Mouse (Mus musculus): ENCODE results near the gene Asic4. TPM values are rescaled to one million over a fixed set of nuclear protein-coding genes. Genes with fewer than 3 reads are reported as not detected.
A peak's percentile ranks its signal among the peaks of the same experiment; 100 is the strongest.

The Asic4 gene
- polyA plus RNA-seq, 1 experiment from 2014 or later, result 0.29 TPM

DNA sequence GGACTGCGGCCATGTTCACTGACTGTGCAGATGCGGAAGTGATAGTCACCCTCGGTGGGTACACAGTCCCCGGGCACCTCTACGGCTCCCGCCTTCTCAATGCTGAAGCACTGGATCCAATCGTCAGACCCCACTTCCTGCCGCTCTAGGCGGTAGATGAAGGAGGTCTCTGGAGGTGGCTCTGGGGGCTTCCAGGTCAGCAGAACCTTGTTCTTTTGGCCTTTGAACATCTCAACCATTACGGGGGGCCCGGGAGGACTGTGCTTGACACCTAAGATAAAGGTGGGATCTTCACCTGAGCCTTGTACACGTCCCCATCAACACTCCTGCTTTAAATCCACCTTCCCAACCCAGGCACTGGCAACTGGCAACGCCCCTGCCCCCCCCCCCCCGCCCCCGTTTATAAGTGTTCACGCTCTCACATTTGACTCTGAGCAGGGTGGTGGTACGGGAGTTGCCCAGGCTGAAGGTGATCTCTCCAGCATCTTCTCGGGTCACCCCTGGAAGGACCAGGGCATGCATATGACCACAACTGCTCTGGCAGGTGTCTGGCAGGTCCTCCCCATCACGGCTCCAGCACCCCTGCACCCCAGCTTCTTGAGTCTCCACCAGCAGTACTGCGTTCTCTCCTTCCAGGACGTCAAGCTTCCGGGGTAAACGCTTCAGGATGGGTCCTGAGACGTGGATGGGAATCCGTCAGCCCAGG is 52.9 kb downstream of the Asic4 start:
- no peak overlapping the region for H3K4me2 ChIP-seq (ENCODE audit: low read depth, low read length)
- H3K9ac ChIP-seq (replicated peaks; ENCODE audit: low read length), result no peak overlapping the region
- ATAC-seq (replicated peaks; ENCODE audit: insufficient number of reproducible peaks, low FRiP score, low TSS enrichment, low read depth) (no peak), DNase-seq (ENCODE audit: low spot score) (no peak)
- no peaks in the 10 kb centered on the region; the same call in 1 of the 2 replicates for H3K4me1 ChIP-seq (ENCODE audit: control insufficient read depth, insufficient read depth, low read length)
- no peaks in the 10 kb centered on the region for H3K9me3 ChIP-seq (replicated peaks; ENCODE audit: control insufficient read depth, low read length)
- no peaks in the 10 kb centered on the region for H3K27me3 ChIP-seq (ENCODE audit: control insufficient read depth, insufficient read depth, low read length)
- 81% methylated on average over 25 of the region's 25 CpGs for WGBS
- no peak overlapping the region for H3K4me3 ChIP-seq (ENCODE audit: low read depth, low read length)
- peaks cover 10% of the 10 kb centered on the region for H3K36me3 ChIP-seq (replicated peaks; ENCODE audit: control insufficient read depth, insufficient read depth, low read depth, low read length)
- H3K27ac ChIP-seq (replicated peaks; ENCODE audit: low read depth, low read length), result no peak overlapping the region

DNA sequence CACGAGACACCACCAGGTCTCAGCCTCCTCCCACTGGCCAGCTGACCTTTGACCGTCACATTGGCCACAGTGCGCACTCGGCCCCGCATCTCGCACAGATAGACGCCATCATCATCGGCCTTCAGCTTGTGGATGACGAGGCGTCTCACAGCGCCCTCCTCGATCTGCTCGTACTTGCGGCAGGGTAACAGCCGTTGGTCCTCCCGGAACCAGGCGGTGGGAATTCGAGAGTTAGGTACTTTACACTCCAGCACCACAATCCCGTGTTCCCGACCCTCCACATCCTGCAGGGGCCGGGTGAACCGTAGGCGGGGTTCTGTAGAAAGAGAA is 53.4 kb downstream of the Asic4 start:
- peaks cover 10% of the 10 kb centered on the region for H3K36me3 ChIP-seq (replicated peaks; ENCODE audit: control insufficient read depth, insufficient read depth, low read depth, low read length)
- no peaks in the 10 kb centered on the region for H3K27me3 ChIP-seq (ENCODE audit: control insufficient read depth, insufficient read depth, low read length)
- no peak overlapping the region for H3K27ac ChIP-seq (replicated peaks; ENCODE audit: low read depth, low read length)
- H3K4me1 ChIP-seq (ENCODE audit: control insufficient read depth, insufficient read depth, low read length), result no peaks in the 10 kb centered on the region; the same call in 1 of the 2 replicates
- H3K9ac ChIP-seq (replicated peaks; ENCODE audit: low read length), result no peak overlapping the region
- no peak for ATAC-seq (replicated peaks; ENCODE audit: insufficient number of reproducible peaks, low FRiP score, low TSS enrichment, low read depth)
- H3K4me2 ChIP-seq (ENCODE audit: low read depth, low read length), result no peak overlapping the region
- DNase-seq (ENCODE audit: low spot score), result no peak
- no peaks in the 10 kb centered on the region for H3K9me3 ChIP-seq (replicated peaks; ENCODE audit: control insufficient read depth, low read length)
- no peak overlapping the region for H3K4me3 ChIP-seq (ENCODE audit: low read depth, low read length)
- 61% methylated on average over 23 of the region's 23 CpGs for WGBS

GRCm38 (mm10) chr1:75504256-75505045 is 54.2 kb downstream of the Asic4 start:
- DNase-seq (ENCODE audit: low spot score) (no peak), ATAC-seq (replicated peaks; ENCODE audit: insufficient number of reproducible peaks, low FRiP score, low TSS enrichment, low read depth) (no peak)
- 62% methylated on average over 9 of the region's 9 CpGs for WGBS
- H3K9ac ChIP-seq (replicated peaks; ENCODE audit: low read length), result no peak overlapping the region
- no peak overlapping the region for H3K27ac ChIP-seq (replicated peaks; ENCODE audit: low read depth, low read length)
- H3K36me3 ChIP-seq (replicated peaks; ENCODE audit: control insufficient read depth, insufficient read depth, low read depth, low read length), result peaks cover 10% of the 10 kb centered on the region
- no peaks in the 10 kb centered on the region for H3K27me3 ChIP-seq (ENCODE audit: control insufficient read depth, insufficient read depth, low read length)
- H3K9me3 ChIP-seq (replicated peaks; ENCODE audit: control insufficient read depth, low read length), result no peaks in the 10 kb centered on the region
- H3K4me3 ChIP-seq (ENCODE audit: low read depth, low read length), result peak overlapping the region; percentile 91
- no peaks in the 10 kb centered on the region; the same call in 1 of the 2 replicates for H3K4me1 ChIP-seq (ENCODE audit: control insufficient read depth, insufficient read depth, low read length)
- peak overlapping the region; percentile 95 for H3K4me2 ChIP-seq (ENCODE audit: low read depth, low read length)

- H3K27ac ChIP-seq (replicated peaks; ENCODE audit: low read depth, low read length), result peak overlapping the region; percentile 96
- H3K9me3 ChIP-seq (replicated peaks; ENCODE audit: control insufficient read depth, low read length), result no peaks in the 10 kb centered on the region
- peak overlapping the region; percentile 95 for H3K4me2 ChIP-seq (ENCODE audit: low read depth, low read length)
- no peaks in the 10 kb centered on the region for H3K27me3 ChIP-seq (ENCODE audit: control insufficient read depth, insufficient read depth, low read length)
- H3K4me3 ChIP-seq (ENCODE audit: low read depth, low read length), result peak overlapping the region; percentile 91
- H3K4me1 ChIP-seq (ENCODE audit: control insufficient read depth, insufficient read depth, low read length), result no peaks in the 10 kb centered on the region; the same call in 1 of the 2 replicates
- ATAC-seq (replicated peaks; ENCODE audit: insufficient number of reproducible peaks, low FRiP score, low TSS enrichment, low read depth), result peak; percentile 40; the same call in 1 of the 2 replicates
- peaks cover 10% of the 10 kb centered on the region for H3K36me3 ChIP-seq (replicated peaks; ENCODE audit: control insufficient read depth, insufficient read depth, low read depth, low read length)
- DNase-seq (ENCODE audit: low spot score), result peak; percentile 72
- H3K9ac ChIP-seq (replicated peaks; ENCODE audit: low read length), result peak overlapping the region; percentile 98
- under 1% methylated on average over 83 of the region's 84 CpGs for WGBS
Measured at GRCm38 (mm10) chr1:75505159-75505955, 55.1 kb downstream of the Asic4 start.

GRCm38 (mm10) chr1:75505956-75506831 is 56.0 kb downstream of the Asic4 start, which contains the start of gene Obsl1:
TSS of gene Obsl1 (minus strand) at chr1:75506452.
- Histone ChIP-seq H3K27me3 (ENCODE audit: control insufficient read depth, insufficient read depth, low read length) (no peaks in the 10 kb centered on the region), H3K36me3 (replicated peaks; ENCODE audit: control insufficient read depth, insufficient read depth, low read depth, low read length) (peaks cover 7% of the 10 kb centered on the region), H3K9ac (replicated peaks; ENCODE audit: low read length) (peak within 1 kb of the TSS; percentile 98), H3K27ac (replicated peaks; ENCODE audit: low read depth, low read length) (peak within 1 kb of the TSS; percentile 96), H3K4me3 (ENCODE audit: low read depth, low read length) (peak within 1 kb of the TSS; percentile 91), H3K9me3 (replicated peaks; ENCODE audit: control insufficient read depth, low read length) (no peaks in the 10 kb centered on the region), H3K4me2 (ENCODE audit: low read depth, low read length) (peak within 1 kb of the TSS; percentile 95), H3K4me1 (ENCODE audit: control insufficient read depth, insufficient read depth, low read length) (no peaks in the 10 kb centered on the region; the same call in 1 of the 2 replicates)
- DNase-seq (ENCODE audit: low spot score) (peak; percentile 92), ATAC-seq (replicated peaks; ENCODE audit: insufficient number of reproducible peaks, low FRiP score, low TSS enrichment, low read depth) (peak; percentile 85)
- WGBS, result under 1% methylated on average over 52 of the region's 65 CpGs

- H3K27me3 ChIP-seq (ENCODE audit: control insufficient read depth, insufficient read depth, low read length), result no peaks in the 10 kb centered on the region
- peak within 1 kb of the TSS; percentile 95 for H3K4me2 ChIP-seq (ENCODE audit: low read depth, low read length)
- peak within 1 kb of the TSS; percentile 91 for H3K4me3 ChIP-seq (ENCODE audit: low read depth, low read length)
- no peaks in the 10 kb centered on the region for H3K36me3 ChIP-seq (replicated peaks; ENCODE audit: control insufficient read depth, insufficient read depth, low read depth, low read length)
- H3K27ac ChIP-seq (replicated peaks; ENCODE audit: low read depth, low read length), result peak within 1 kb of the TSS; percentile 96
- WGBS, result 80% methylated on average over 10 of the region's 10 CpGs
- no peaks in the 10 kb centered on the region for H3K9me3 ChIP-seq (replicated peaks; ENCODE audit: control insufficient read depth, low read length)
- no peaks in the 10 kb centered on the region; the same call in 1 of the 2 replicates for H3K4me1 ChIP-seq (ENCODE audit: control insufficient read depth, insufficient read depth, low read length)
- ATAC-seq (replicated peaks; ENCODE audit: insufficient number of reproducible peaks, low FRiP score, low TSS enrichment, low read depth) (no peak), DNase-seq (ENCODE audit: low spot score) (no peak)
- H3K9ac ChIP-seq (replicated peaks; ENCODE audit: low read length), result peak within 1 kb of the TSS; percentile 98
Measured at GRCm38 (mm10) chr1:75507006-75507405, 56.8 kb downstream of the Asic4 start, which contains the start of gene Inha. TSS of gene Inha (plus strand) at chr1:75507077.

- Histone ChIP-seq H3K4me3 (ENCODE audit: low read depth, low read length) (no peak overlapping the region), H3K36me3 (replicated peaks; ENCODE audit: control insufficient read depth, insufficient read depth, low read depth, low read length) (no peaks in the 10 kb centered on the region), H3K4me1 (ENCODE audit: control insufficient read depth, insufficient read depth, low read length) (no peaks in the 10 kb centered on the region), H3K9ac (replicated peaks; ENCODE audit: low read length) (no peak overlapping the region), H3K27ac (replicated peaks; ENCODE audit: low read depth, low read length) (no peak overlapping the region), H3K27me3 (ENCODE audit: control insufficient read depth, insufficient read depth, low read length) (no peaks in the 10 kb centered on the region), H3K4me2 (ENCODE audit: low read depth, low read length) (no peak overlapping the region), H3K9me3 (replicated peaks; ENCODE audit: control insufficient read depth, low read length) (no peaks in the 10 kb centered on the region)
- ATAC-seq (replicated peaks; ENCODE audit: insufficient number of reproducible peaks, low FRiP score, low TSS enrichment, low read depth) (no peak), DNase-seq (ENCODE audit: low spot score) (no peak)
- 53% methylated on average over 20 of the region's 20 CpGs for WGBS
Measured at GRCm38 (mm10) chr1:75509586-75509985, 59.4 kb downstream of the Asic4 start.
